Mouse (Mus musculus) kidney, postnatal 14 days (tissue): ENCODE measurements around the gene Mical3.
"Not testable (repeated sequence)": the region's sequence is repeated elsewhere in the genome, so short reads cannot be mapped to it uniquely, and the experiment has no call there.

Experiments
- DNase-seq: peaks from one replicate; pipeline ENCODE4 v3.0.0; 2022; ENCODE audit warnings: mixed read lengths

Mical3 gene

GRCm38 (mm10) chr6:120926880-120927279 is 203.9 kb downstream of the Mical3 start:
- no peak for DNase-seq

GRCm38 (mm10) chr6:120924791-120925321 is 205.9 kb downstream of the Mical3 start:
- not testable (repeated sequence) for DNase-seq

- DNase-seq, result no peak
These were observed 212.8 kb downstream of the Mical3 start for GRCm38 (mm10) chr6:120917975-120918374.

GRCm38 (mm10) chr6:120916972-120917881 is 213.6 kb downstream of the Mical3 start:
- DNase-seq, result peak; percentile 39

GRCm38 (mm10) chr6:120916074-120916971 is 214.5 kb downstream of the Mical3 start, which contains the start of gene Bid:
Gene Bid, minus strand, starts transcription at chr6:120916853.
- peak; percentile 95 for DNase-seq

- no peak for DNase-seq
These were observed 215.2 kb downstream of the Mical3 start for GRCm38 (mm10) chr6:120915649-120915975.

GRCm38 (mm10) chr6:120914911-120915648 is 215.7 kb downstream of the Mical3 start:
- DNase-seq, result peak; percentile 68

GRCm38 (mm10) chr6:120914533-120914910 is 216.3 kb downstream of the Mical3 start:
- no peak for DNase-seq

GRCm38 (mm10) chr6:120913783-120914182 is 217.0 kb downstream of the Mical3 start:
- no peak for DNase-seq

- DNase-seq, result peak; percentile 79
These were observed 217.9 kb downstream of the Mical3 start for GRCm38 (mm10) chr6:120912931-120913330.

GRCm38 (mm10) chr6:120911213-120912007 is 219.4 kb downstream of the Mical3 start:
- peak; percentile 49 for DNase-seq

- DNase-seq, result no peak
These were observed 221.3 kb downstream of the Mical3 start for GRCm38 (mm10) chr6:120909501-120909900.

GRCm38 (mm10) chr6:120907876-120908597 is 222.8 kb downstream of the Mical3 start:
- DNase-seq, result not testable (repeated sequence)

- peak; percentile 78 for DNase-seq
These were observed 224.3 kb downstream of the Mical3 start for GRCm38 (mm10) chr6:120906521-120906920.

GRCm38 (mm10) chr6:120905111-120905510 is 225.7 kb downstream of the Mical3 start:
- DNase-seq, result peak; percentile 68

- DNase-seq, result peak; percentile 52
These were observed 226.8 kb downstream of the Mical3 start for GRCm38 (mm10) chr6:120903961-120904360.

GRCm38 (mm10) chr6:120903450-120903912 is 227.3 kb downstream of the Mical3 start:
- DNase-seq, result peak; percentile 81

GRCm38 (mm10) chr6:120901776-120902645 is 228.8 kb downstream of the Mical3 start:
- no peak for DNase-seq

GRCm38 (mm10) chr6:120898188-120898833 is 232.5 kb downstream of the Mical3 start:
- DNase-seq, result peak; percentile 48
